Mouse (Mus musculus): Measurements from ENCODE around the gene Meiob.

GRCm38 (mm10) chr17:24821351-24822280 is 17.5 kb downstream of the Meiob start:
- TF ChIP-seq CTCF (IDR thresholded peaks at IDR 0.05; ENCODE audit: low read depth, low read length), result no peak
- TF ChIP-seq POLR2A (IDR thresholded peaks at IDR 0.05; ENCODE audit: insufficient read depth, low read length), result no peak

All from ES-Bruce4 (cell line).